Mouse (Mus musculus): ENCODE measurements around the gene Itm2c. TPM values are rescaled to one million over a fixed set of nuclear protein-coding genes. Genes with fewer than 3 reads are reported as not detected.

The Itm2c gene
- polyA plus RNA-seq, 2 experiments from 2014 or later, result 75.8 to 126 TPM

DNA sequence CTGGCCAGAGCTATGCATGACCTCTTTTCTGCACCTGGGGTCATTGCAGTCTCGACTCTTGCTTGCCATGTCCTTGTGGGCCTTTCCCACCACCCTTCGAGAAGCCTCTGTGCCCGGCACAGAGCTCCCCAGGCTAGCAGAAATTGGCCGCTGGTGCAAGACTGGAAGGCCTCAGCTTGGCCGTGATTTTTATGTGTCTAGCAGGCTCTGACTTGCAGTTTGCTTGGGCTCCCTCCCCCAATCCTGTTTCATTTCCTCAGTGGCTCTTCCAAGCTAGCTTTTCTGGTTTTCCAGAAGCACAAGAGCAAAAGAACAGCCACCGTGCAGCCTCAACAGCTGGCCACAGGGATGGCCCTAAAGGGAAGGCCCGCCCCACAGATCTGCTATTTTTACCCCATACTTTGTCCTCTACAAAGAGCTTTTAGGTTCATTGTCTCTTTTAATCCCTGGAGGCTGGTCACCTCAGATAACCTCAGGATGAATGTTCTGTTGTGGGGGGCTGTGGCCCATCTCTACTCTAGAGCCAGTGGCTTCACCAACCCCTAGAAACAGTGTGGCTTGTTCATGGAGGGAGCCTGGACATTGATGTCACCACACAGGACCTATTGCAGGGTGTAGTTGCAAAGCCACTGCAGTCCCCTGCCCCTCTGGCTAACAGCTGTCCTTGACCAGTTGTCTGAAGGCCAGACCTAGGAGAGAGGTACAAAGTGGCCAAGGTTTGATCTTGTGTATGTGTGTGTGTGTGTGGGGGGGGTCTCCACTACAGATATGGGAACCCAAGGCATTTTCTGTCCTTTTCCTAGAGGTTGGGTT lies 6.6 kb downstream of the Itm2c start:
- ATAC-seq, result no peak

GRCm38 (mm10) chr1:85901516-85902107 lies 7.5 kb downstream of the Itm2c start:
- no peak for ATAC-seq

- ATAC-seq, result no peak
Measured at GRCm38 (mm10) chr1:85902108-85902561, 8.1 kb downstream of the Itm2c start.

- no peak for ATAC-seq
Measured at GRCm38 (mm10) chr1:85906892-85907291, 12.8 kb downstream of the Itm2c start.

- no peak for ATAC-seq
Measured at GRCm38 (mm10) chr1:85908754-85909590, 14.9 kb downstream of the Itm2c start.

- ATAC-seq, result no peak
Measured at GRCm38 (mm10) chr1:85913078-85913755, 19.1 kb downstream of the Itm2c start.

- no peak for ATAC-seq
Measured at GRCm38 (mm10) chr1:85915890-85916289, 21.8 kb downstream of the Itm2c start.

DNA sequence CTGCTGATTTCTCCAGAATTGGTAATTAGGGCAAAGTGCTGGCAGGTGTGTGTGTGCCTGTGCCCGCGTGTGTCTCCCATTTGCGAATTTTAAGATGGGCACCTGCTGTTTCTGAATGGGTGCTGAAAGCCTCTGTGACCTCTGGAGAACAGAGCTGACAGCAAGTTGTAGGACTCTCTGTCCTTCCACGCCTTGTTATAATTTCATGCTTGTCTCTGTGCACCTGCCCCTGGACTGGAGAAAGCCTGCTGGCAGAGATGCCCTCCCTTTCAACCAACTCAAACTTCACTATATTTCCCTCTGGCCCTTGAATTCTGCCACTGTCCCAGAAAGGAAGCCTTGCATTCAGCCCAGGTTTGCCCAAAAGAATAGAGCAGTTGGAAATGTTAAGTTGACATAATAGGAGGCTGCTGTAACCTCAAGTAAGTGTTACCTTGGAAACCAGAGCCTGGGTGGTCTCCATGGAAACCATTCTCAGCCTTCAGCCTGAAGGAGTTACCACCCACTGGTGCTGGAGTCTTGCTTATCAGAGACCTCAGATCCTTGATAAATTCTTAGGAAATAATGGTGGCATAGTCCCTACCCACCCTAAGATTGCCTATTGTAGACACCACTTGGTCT lies 22.9 kb downstream of the Itm2c start:
- no peak for ATAC-seq

DNA sequence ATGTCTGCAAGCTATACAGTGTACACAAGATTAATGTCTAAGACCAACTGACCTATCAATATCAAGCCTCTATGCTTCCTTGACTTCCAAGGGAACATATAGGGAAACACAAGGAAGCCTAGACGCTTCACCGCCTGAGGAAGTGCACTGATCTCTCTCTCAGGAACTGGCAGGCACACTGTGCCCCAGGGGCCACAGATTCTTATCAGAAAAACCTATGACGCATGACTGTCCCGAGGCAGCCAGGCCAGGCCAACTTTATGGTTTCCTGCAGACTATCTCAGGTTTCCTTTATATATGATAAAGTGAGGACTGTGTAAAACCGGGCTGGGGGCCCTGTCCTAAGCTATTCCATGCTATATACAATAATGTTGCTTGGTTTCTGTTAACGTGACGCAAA lies 25.5 kb downstream of the Itm2c start:
- ATAC-seq, result no peak

DNA sequence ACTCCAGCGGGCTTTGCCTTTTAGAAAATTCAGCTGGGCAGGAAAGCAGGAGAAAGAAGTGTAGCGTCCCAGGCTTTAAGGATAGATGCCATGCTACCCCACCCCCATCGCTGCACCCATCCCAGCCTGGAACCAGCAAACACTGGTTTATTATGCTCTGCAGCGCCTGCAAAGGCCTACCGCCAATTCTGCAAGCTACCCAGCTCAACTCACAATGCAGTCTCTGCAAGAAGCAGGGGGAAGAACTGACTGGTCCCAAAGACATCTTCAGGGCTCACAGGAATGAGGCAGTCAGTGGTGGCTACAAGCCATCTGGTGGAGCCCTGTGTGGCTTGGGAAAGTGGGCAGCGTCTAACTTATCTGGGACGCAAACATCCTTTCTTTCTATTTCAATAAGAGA lies 27.6 kb downstream of the Itm2c start:
- ATAC-seq, result no peak

GRCm38 (mm10) chr1:85922127-85922864 lies 28.2 kb downstream of the Itm2c start:
- ATAC-seq, result no peak

GRCm38 (mm10) chr1:85922865-85923211 lies 28.8 kb downstream of the Itm2c start:
- ATAC-seq, result no peak

DNA sequence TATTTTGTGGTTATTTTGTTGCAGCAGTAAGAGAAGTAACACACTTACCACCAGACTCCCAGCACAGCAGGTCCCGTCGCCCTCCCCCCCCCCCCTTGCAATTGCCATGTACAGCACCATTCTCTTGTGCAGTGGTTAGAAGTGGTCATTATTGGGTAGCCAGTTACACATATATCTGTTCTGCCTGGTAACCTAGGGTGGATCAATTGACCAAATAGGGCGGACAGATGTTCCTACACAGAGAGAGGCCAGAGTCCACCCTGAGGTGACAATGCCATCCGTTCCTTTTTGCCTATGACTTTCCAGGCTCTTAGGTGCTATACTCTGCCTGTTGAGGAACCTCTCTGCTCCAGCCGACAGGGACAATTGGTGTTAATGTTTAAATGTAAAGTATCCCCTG lies 31.1 kb downstream of the Itm2c start:
- ATAC-seq, result no peak

DNA sequence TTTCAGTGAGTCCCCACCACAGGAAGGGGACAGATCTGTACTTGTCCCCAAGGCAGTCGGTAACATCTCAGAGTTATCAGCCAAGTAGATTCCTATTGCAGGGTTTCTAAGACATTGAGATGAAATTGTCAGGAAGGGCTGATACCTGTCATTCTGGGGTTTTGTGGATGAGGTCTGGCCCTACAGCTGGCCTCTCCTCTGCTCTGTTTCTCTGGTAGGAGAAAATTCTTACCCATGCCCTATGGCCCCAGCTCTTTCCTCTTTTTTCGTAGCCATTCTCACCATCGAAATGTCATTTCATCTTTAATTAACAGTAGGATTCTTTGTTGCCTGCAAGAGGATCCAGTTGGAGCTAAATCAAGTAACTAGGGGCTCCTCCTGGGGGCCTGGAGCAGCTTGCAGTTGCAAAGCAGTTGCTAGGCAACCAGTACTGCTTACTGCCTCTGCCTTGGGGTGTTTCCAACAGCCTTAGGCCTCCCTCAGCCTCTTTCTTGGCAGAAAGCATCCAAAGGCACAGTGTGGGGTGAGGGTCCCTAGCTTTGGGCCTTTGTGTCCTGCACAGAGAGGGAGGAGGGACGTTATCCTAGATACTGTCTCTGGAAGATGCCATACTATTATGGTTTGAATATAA lies 34.1 kb downstream of the Itm2c start, which contains the start of gene 4933407L21Rik:
4933407L21Rik (plus strand) TSS at position 427 of the 631 bp plus-strand sequence.
- ATAC-seq, result no peak

- no peak for ATAC-seq
Measured at GRCm38 (mm10) chr1:85928688-85929065, 34.6 kb downstream of the Itm2c start.

DNA sequence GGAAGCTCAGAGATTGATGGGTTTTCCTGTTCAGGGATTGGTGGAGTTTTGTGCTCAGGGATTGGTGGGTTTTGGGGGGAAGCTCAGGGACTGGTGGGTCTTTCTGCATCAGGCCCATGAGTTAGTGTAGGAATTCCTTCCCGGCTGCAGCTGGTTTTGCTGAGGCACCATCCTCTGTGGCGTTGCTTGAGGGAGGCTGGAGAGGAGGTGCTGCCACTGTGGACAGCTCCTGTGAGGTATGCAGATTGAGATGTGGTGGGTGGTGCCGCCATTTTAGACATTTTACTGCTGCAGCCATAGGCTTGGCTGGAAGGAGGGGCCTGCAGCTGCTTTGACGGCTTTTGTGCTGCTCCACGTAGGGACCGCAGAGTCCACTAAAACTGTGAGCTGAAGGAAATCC lies 35.3 kb downstream of the Itm2c start:
- no peak for ATAC-seq

GRCm38 (mm10) chr1:85931170-85931569 lies 37.1 kb downstream of the Itm2c start:
- ATAC-seq, result no peak

GRCm38 (mm10) chr1:85933226-85933625 lies 39.1 kb downstream of the Itm2c start:
- no peak for ATAC-seq

- no peak for ATAC-seq
Measured at GRCm38 (mm10) chr1:85933631-85934465, 39.8 kb downstream of the Itm2c start.

DNA sequence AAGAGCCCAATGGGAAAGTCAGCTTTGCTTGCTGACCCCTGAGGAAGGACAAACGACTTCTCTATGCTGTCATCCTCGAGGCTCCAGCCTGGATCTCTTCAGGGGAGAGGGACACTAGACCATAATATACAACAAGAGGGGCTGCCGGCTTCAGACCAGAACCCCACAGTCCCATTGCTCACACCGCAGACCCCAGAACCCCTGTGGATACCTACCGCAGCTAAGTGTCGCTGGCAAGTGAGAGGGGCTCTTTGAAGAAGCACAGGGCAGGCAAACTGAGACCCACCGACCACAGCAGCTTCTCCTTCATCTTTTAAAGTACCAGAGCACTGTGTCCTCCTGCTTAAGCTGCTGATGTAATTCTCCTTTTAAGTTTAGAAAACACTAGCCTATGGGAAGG lies 40.5 kb downstream of the Itm2c start:
- ATAC-seq, result no peak

Measured in activated CD4-positive, CD25-positive, alpha-beta regulatory T cell, adult 4 months (primary cell).